Mouse (Mus musculus): Measurements from ENCODE around the gene Exosc3.
"Not testable (repeated sequence)": the region's sequence is repeated elsewhere in the genome, so short reads cannot be mapped to it uniquely, and the experiment has no call there.

Exosc3 gene

GRCm38 (mm10) chr4:45342286-45343155, at the start of gene Exosc3:
Gene Exosc3 (minus strand): TSS chr4:45342732.
- DNase-seq (ENCODE audit: low spot score): peak; percentile 40

- no peak for DNase-seq (ENCODE audit: low spot score)
These were observed 49.6 kb upstream of the Exosc3 start for GRCm38 (mm10) chr4:45392099-45392498.

- not testable (repeated sequence) for DNase-seq (ENCODE audit: low spot score)
These were observed 44.8 kb upstream of the Exosc3 start for GRCm38 (mm10) chr4:45387296-45387695.

- DNase-seq (ENCODE audit: low spot score): not testable (repeated sequence)
These were observed 39.6 kb upstream of the Exosc3 start for GRCm38 (mm10) chr4:45382133-45382532.

GRCm38 (mm10) chr4:45380903-45381580, 38.5 kb upstream of the Exosc3 start:
- not testable (repeated sequence) for DNase-seq (ENCODE audit: low spot score)

DNA sequence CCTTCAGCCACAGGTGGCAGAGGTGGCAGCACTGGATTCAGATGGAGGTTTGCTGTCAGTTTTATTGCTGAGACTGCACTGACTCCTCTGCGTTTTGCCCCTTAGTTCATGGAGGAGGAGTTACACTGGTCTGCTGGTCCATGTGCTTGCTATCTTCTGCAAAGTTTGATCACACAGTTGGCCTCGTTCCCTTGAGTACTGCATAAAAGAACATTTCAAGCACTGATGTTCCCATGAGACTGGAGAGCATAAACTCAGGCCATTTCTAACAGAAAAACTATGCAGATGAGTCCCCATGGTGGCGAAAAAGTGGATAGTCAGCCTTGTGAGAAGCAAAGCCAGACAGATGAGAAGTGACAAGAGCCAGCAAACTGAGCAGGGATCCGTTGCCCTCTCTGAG, 34.0 kb upstream of the Exosc3 start:
- no peak for DNase-seq (ENCODE audit: low spot score)

DNA sequence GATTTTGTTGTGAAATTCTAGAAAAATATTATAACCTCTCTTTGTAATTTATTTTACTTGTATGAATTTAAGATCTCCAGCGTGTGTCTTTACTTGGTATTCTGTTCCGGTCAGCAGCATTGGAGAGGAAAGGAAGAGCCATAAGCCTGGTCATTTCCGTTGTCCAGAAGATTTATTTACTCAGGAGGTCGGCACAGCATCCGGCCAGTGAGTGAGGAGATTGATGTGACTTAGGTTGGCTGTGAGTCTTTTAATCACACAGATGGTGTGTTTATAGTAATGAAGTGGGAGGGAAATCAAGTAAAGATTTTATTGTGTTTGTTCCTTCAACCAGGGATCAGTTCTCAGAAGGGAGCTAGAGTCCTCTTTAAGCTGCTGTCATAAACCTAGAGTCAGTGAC, 32.3 kb upstream of the Exosc3 start:
- no peak for DNase-seq (ENCODE audit: low spot score)

- DNase-seq (ENCODE audit: low spot score): no peak
These were observed 28.7 kb upstream of the Exosc3 start for GRCm38 (mm10) chr4:45371261-45371660.

DNA sequence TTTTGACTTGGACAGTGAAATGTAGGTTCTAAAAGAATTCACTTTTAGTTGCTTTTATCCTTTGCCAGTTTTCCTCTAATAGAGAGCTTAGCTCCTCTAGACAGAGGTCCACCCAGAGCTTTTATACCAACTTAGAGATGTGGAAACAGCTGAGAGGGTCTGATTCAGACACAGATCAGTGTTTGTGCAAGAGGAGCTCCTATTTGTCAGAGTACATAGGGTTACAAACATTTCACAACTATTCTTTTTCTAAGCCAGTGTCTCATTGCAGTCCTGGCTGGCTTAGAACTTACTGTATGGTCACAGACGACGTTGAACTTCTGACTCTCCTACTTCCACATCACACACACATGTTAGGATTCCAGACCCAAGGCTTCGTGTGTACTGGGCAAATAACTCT, 14.1 kb upstream of the Exosc3 start:
- no peak for DNase-seq (ENCODE audit: low spot score)

DNA sequence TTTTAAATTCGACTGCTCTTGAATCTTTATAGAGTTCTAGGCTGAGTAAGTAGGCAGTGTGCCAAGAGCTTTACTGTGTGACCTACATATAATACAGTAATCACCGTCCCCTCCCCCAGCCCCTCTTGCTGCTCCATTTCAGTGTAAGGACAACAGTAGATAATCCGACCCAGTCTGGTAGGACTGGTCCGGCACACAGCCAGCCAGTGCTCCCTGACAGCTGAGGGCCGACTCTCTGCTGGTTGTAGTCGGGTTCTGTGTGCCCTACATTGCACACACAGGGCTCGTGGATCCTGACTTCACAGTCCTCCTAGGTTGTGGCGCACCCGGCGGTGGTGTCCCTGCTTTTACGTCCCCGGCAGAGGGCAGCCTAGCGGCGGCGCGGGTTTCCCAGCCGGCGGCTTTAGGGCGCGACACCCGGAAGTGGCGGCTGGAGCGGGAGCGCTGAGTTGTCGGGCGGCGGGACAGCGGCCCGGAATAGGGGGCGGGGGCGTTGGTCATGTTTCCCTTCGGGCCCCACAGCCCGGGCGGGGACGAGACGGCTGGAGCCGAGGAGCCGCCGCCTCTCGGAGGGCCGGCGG, 773 bp downstream of the Exosc3 start, which contains the start of gene Dcaf10:
Dcaf10 (plus strand) TSS at position 433 of the 581 bp plus-strand sequence.
- peak; percentile 95 for DNase-seq (ENCODE audit: low spot score)

GRCm38 (mm10) chr4:45341226-45341625, 1.3 kb downstream of the Exosc3 start:
- no peak for DNase-seq (ENCODE audit: low spot score)

- no peak for DNase-seq (ENCODE audit: low spot score)
These were observed 10.1 kb downstream of the Exosc3 start for GRCm38 (mm10) chr4:45332466-45332865.

DNA sequence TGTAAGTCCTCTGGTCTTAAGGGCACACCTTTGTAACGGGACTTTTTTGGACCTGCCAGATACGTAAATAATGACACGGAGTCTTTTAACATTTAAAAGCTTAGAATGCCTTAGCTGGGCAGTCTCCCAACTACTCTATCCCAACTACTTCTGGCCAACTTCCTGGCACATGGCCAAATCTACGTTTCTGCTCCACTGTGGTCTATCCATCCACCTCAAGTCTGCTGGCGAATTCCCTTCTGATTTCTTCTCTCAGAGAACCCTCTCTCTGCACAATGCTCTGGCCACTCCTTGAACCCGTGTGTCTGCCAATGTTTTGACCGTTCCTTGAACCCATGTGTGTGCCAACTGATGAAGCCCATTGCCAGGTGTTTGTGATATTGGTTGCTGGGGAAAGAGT, 11.4 kb downstream of the Exosc3 start:
- no peak for DNase-seq (ENCODE audit: low spot score)

DNA sequence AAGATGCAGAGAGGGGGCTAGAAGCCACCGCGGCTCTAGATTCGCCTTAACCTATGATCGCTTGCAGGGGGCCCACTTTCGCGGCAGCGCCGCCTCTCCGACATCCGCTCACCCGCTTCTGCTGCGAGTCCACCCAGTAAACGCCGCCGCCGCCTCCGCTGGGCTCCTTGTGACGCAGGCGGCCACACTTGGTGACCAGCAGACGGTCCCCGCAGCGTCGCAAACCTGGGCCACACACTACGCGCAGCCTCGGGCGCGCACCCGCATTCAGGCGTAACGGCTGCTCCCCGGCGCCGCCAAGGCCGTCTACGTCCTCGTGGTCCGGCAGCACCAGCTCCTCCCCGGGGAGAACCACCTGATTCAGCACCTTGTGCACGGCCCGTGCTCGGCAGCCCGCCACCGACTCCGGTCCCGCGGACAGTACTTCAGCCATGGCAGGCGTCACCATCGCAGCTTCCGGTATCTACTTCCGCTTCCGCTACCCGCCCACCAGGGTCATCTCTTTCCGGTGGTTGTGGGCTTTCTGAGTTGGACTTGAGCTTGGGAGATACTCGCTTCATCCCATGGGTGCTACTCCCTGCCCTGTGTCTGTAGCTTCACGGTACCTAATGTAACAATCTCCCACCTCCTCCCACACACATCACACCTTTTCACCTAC, 22.2 kb downstream of the Exosc3 start:
- DNase-seq (ENCODE audit: low spot score): peak; percentile 73

GRCm38 (mm10) chr4:45311056-45311455, 31.5 kb downstream of the Exosc3 start:
- no peak for DNase-seq (ENCODE audit: low spot score)

DNA sequence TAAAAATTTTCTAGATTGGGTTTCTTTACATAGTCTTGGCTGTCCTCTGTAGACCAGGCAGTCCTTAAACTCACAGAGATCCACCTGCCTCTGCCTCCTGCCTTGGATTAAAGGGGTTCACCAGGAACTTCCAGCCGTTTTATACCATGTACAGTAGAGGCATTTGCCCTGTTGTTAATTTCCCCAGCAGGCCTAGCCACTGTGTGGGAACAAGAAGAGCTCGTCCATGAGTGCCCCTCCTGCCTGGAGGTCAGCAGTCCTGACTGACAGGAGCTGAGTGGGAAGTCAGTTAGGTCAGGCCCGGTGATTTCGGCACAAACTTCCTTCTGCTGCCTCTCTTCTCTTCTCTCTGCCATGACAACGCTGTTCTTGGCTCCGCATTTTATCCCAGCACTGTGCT, 33.9 kb downstream of the Exosc3 start:
- no peak for DNase-seq (ENCODE audit: low spot score)

- DNase-seq (ENCODE audit: low spot score): no peak
These were observed 34.5 kb downstream of the Exosc3 start for GRCm38 (mm10) chr4:45308046-45308445.

DNA sequence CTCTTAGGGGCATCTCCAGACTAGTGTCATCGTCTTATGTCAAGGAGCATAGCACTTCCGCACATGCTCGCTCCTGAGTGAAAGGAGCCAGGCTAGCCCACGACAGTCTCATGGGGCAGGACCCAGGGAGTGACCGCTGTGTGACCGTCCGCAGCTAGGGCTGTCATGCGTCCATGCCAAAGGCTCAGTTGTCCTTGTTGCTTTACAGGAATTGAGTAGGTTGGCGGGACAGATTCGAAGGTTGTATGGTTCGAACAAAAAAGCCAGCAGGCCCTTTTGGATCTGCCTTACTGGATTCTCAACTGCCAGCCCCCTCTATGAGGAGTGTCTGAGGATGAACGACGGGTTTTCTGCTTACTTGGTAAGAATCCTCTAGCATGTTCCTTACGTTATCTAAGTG, 37.0 kb downstream of the Exosc3 start:
- DNase-seq (ENCODE audit: low spot score): no peak

- peak; percentile 53 for DNase-seq (ENCODE audit: low spot score)
These were observed 45.6 kb downstream of the Exosc3 start, which contains the start of gene Trmt10b for GRCm38 (mm10) chr4:45296662-45297564. Gene Trmt10b (plus strand): TSS chr4:45297127.

DNA sequence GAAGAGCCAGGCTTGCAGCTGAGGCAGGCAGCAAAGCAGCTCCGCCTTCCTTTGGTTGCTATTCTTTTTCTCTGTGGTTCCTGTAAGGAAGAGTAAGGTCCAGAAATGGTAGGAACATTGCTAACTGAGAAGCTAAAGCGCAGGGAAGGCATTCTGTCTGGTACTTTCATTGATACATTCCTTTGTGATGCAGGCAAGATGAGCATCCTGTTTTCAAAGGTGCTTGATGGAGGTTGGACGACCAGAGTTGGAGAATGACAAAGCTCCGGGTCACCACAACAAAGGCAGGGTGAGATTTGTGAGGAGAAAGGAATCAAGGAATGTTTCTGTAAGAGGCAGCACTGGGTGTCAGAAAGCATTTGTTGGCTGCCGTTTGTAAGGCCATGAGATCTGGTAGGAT, 54.6 kb downstream of the Exosc3 start:
- no peak for DNase-seq (ENCODE audit: low spot score)

- no peak for DNase-seq (ENCODE audit: low spot score)
These were observed 56.2 kb downstream of the Exosc3 start for GRCm38 (mm10) chr4:45286318-45286717.
